Mouse (Mus musculus): Measurements from ENCODE around the gene Exog. TPM values are rescaled to one million over a fixed set of nuclear protein-coding genes. Genes with fewer than 3 reads are reported as not detected.

The Exog gene
- polyA plus RNA-seq, 1 experiment from 2014 or later = 6.9 TPM

GRCm38 (mm10) chr9:119510902-119511301 is 66.2 kb downstream of the Exog start:
- H3K4me1 ChIP-seq (replicated peaks) = no peaks in the 10 kb centered on the region
- ATAC-seq (ENCODE audit: low read depth) (no peak), DNase-seq (no peak)
- H3K36me3 ChIP-seq = no peaks in the 10 kb centered on the region
- H3K27ac ChIP-seq = no peak overlapping the region
- WGBS (ENCODE audit: insufficient replicate concordance) = 59% methylated on average over 6 of the region's 6 CpGs
- H3K9me3 ChIP-seq (replicated peaks) = peaks cover 4% of the 10 kb centered on the region; the same call in 1 of the 2 replicates
- H3K4me2 ChIP-seq = no peak overlapping the region
- no peak overlapping the region for H3K9ac ChIP-seq
- no peaks in the 10 kb centered on the region for H3K27me3 ChIP-seq
- H3K4me3 ChIP-seq (replicated peaks) = no peak overlapping the region

GRCm38 (mm10) chr9:119512993-119513392 is 68.2 kb downstream of the Exog start:
- WGBS (ENCODE audit: insufficient replicate concordance) = 79% methylated on average over 9 of the region's 9 CpGs
- Histone ChIP-seq H3K9me3 (replicated peaks) (no peaks in the 10 kb centered on the region), H3K4me1 (replicated peaks) (no peaks in the 10 kb centered on the region), H3K27ac (no peak overlapping the region), H3K9ac (no peak overlapping the region), H3K36me3 (no peaks in the 10 kb centered on the region), H3K4me2 (no peak overlapping the region), H3K4me3 (replicated peaks) (no peak overlapping the region), H3K27me3 (0 out of 2 replicates have a peak, but pooled peaks cover 2% of the 10 kb centered on the region)
- DNase-seq = no peak
- no peak for ATAC-seq (ENCODE audit: low read depth)

DNA sequence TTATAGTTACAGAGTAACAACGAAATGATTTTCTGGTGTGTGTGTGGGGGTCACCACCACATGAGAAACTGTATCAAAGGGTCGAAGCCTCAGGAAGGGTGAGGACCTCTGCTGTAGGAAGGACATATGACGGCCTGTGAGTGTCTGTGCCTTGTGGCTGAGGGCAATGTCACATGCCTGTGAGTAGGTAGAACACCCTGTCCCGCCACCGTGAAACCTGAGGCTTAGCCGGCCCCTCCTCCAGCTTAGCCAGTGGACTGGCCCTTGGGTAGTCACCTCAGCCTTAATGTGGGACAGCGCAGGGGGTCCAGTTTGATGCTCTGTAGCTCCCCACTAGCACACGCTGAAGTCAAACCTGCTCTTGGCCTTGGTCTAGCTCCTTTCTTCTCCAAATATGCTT is 69.1 kb downstream of the Exog start:
- Histone ChIP-seq H3K27me3 (0 out of 2 replicates have a peak, but pooled peaks cover 2% of the 10 kb centered on the region), H3K9me3 (replicated peaks) (no peaks in the 10 kb centered on the region), H3K4me1 (replicated peaks) (no peaks in the 10 kb centered on the region), H3K36me3 (no peaks in the 10 kb centered on the region), H3K4me3 (replicated peaks) (no peak overlapping the region), H3K27ac (no peak overlapping the region), H3K4me2 (no peak overlapping the region), H3K9ac (no peak overlapping the region)
- DNase-seq = no peak
- ATAC-seq (ENCODE audit: low read depth) = no peak
- 74% methylated on average over 8 of the region's 8 CpGs for WGBS (ENCODE audit: insufficient replicate concordance)

GRCm38 (mm10) chr9:119514986-119515385 is 70.2 kb downstream of the Exog start:
- 58% methylated on average over 8 of the region's 8 CpGs for WGBS (ENCODE audit: insufficient replicate concordance)
- H3K27me3 ChIP-seq = 0 out of 2 replicates have a peak, but pooled peaks cover 2% of the 10 kb centered on the region
- H3K27ac ChIP-seq = no peak overlapping the region
- H3K4me1 ChIP-seq (replicated peaks) = no peaks in the 10 kb centered on the region
- no peak overlapping the region for H3K9ac ChIP-seq
- no peaks in the 10 kb centered on the region for H3K36me3 ChIP-seq
- no peak overlapping the region for H3K4me3 ChIP-seq (replicated peaks)
- H3K9me3 ChIP-seq (replicated peaks) = no peaks in the 10 kb centered on the region
- no peak overlapping the region for H3K4me2 ChIP-seq
- DNase-seq = no peak
- no peak for ATAC-seq (ENCODE audit: low read depth)

Other genes with a start within 250 kb of the Exog start
- not detected in 2 replicates for gene Slc22a13, start 235.8 kb upstream of the Exog start, polyA plus RNA-seq (2015; fragmentation: Nextera tagmentation; extraction: Ambion mirVana)
- 6.0 and 6.5 TPM in 2 replicates for gene Oxsr1, start 122.5 kb upstream of the Exog start, polyA plus RNA-seq (2015; fragmentation: Nextera tagmentation; extraction: Ambion mirVana)
- 39.6 and 40.2 TPM in 2 replicates for gene Acaa1a, start 105.3 kb upstream of the Exog start, polyA plus RNA-seq (2015; fragmentation: Nextera tagmentation; extraction: Ambion mirVana)
- gene Myd88, start 103.5 kb upstream of the Exog start, polyA plus RNA-seq (2015; fragmentation: Nextera tagmentation; extraction: Ambion mirVana) = 18.6 and 21.7 TPM in 2 replicates
- 3.6 and 4.7 TPM in 2 replicates for gene Xylb, start 87.6 kb upstream of the Exog start, polyA plus RNA-seq (2015; fragmentation: Nextera tagmentation; extraction: Ambion mirVana)
- not detected in 2 replicates for gene Slc22a14, start 79.4 kb upstream of the Exog start, polyA plus RNA-seq (2015; fragmentation: Nextera tagmentation; extraction: Ambion mirVana)
- 1.8 and 2.1 TPM in 2 replicates for gene Acvr2b, start 42.8 kb upstream of the Exog start, polyA plus RNA-seq (2015; fragmentation: Nextera tagmentation; extraction: Ambion mirVana)
- 0.03 and 0.05 TPM in 2 replicates for gene Scn5a, start 134.1 kb downstream of the Exog start, polyA plus RNA-seq (2015; fragmentation: Nextera tagmentation; extraction: Ambion mirVana)

Data from liver, embryonic 13.5 days (tissue).